Mouse (Mus musculus) embryo, embryonic 11.5 days (tissue): Measurements from ENCODE around the gene Dgcr6.
"Not testable (repeated sequence)": the region's sequence is repeated elsewhere in the genome, so short reads cannot be mapped to it uniquely, and the experiment has no call there.

ENCODE experiments used
- DNase-seq: peaks from one replicate; pipeline ENCODE4 v3.0.0-alpha.2; 2012; ENCODE audit warnings: low read depth, low spot score

The Dgcr6 gene

GRCm38 (mm10) chr16:18052731-18053202, at the start of gene Dgcr6:
Gene Dgcr6, plus strand, starts transcription at chr16:18052860.
- DNase-seq = peak; percentile 69

- DNase-seq = no peak
These were observed 48.1 kb upstream of the Dgcr6 start for GRCm38 (mm10) chr16:18004589-18004988.

GRCm38 (mm10) chr16:18007083-18007482, 45.6 kb upstream of the Dgcr6 start:
- DNase-seq = no peak

GRCm38 (mm10) chr16:18011101-18011500, 41.6 kb upstream of the Dgcr6 start:
- DNase-seq = no peak

GRCm38 (mm10) chr16:18016482-18016881, 36.2 kb upstream of the Dgcr6 start:
- not testable (repeated sequence) for DNase-seq

- DNase-seq = no peak
These were observed 29.7 kb upstream of the Dgcr6 start for GRCm38 (mm10) chr16:18022780-18023557.

- DNase-seq = no peak
These were observed 25.3 kb upstream of the Dgcr6 start for GRCm38 (mm10) chr16:18027371-18027770.

GRCm38 (mm10) chr16:18031752-18032151, 20.9 kb upstream of the Dgcr6 start:
- peak; percentile 9 for DNase-seq

- DNase-seq = no peak
These were observed 19.4 kb upstream of the Dgcr6 start for GRCm38 (mm10) chr16:18033289-18033688.

- no peak for DNase-seq
These were observed 18.4 kb upstream of the Dgcr6 start for GRCm38 (mm10) chr16:18034286-18034685.

GRCm38 (mm10) chr16:18036425-18036955, 16.2 kb upstream of the Dgcr6 start:
- DNase-seq = peak; percentile 38

- DNase-seq = no peak
These were observed 15.6 kb upstream of the Dgcr6 start for GRCm38 (mm10) chr16:18037025-18037424.

- DNase-seq = no peak
These were observed 7.7 kb upstream of the Dgcr6 start for GRCm38 (mm10) chr16:18044991-18045390.

GRCm38 (mm10) chr16:18047660-18048059, 5.0 kb upstream of the Dgcr6 start:
- peak; percentile 54 for DNase-seq

- no peak for DNase-seq
These were observed 4.6 kb upstream of the Dgcr6 start for GRCm38 (mm10) chr16:18048071-18048470.

GRCm38 (mm10) chr16:18052322-18052721, 338 bp upstream of the Dgcr6 start:
- no peak for DNase-seq

- DNase-seq = no peak
These were observed 3.6 kb downstream of the Dgcr6 start for GRCm38 (mm10) chr16:18056215-18056614.

GRCm38 (mm10) chr16:18058331-18058731, 5.7 kb downstream of the Dgcr6 start:
- DNase-seq = no peak

GRCm38 (mm10) chr16:18059243-18059642, 6.6 kb downstream of the Dgcr6 start:
- DNase-seq = no peak

- DNase-seq = no peak
These were observed 8.5 kb downstream of the Dgcr6 start for GRCm38 (mm10) chr16:18061201-18061600.

- peak; percentile 88 for DNase-seq
These were observed 13.7 kb downstream of the Dgcr6 start for GRCm38 (mm10) chr16:18066060-18067009.
